Mouse (Mus musculus): ENCODE measurements at regions not wholly inside any gene's neighbourhood (a gene's known extent, or its start where the extent isn't known, plus 50 kb on each side); places are given as distances from the start of the nearest gene placed in this dataset.

DNA sequence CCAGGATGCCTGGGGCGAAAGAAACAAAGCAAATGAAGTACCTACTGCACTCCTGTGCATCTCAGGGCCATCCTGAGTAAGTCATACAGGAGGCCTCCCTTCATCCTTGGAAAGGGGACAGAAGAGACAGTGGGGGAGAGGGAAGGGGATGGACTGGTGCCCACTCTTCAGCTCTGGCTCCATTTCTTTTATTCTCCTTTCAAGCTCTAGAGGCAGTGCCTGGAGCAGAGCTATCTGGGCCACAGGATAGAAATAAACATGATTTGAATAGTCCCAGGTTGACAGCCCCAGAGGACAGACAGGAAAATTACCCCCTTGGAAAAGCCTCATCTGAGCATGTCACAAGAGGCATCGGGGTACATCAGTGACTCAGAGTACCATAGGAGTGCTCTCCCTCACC, 72.2 kb upstream of the Mafb start:
- no peak for TF ChIP-seq EP300 (IDR thresholded peaks at IDR 0.05; ENCODE audit: low read depth)
- no peak for TF ChIP-seq CTCF (IDR thresholded peaks at IDR 0.05; ENCODE audit: low read depth)
- no peak for ATAC-seq (ENCODE audit: insufficient read depth, low read depth)
- DNase-seq (ENCODE audit: low spot score) = no peak
- H3K4me1 ChIP-seq (ENCODE audit: control insufficient read depth, insufficient read depth) = peaks cover 10% of the 10 kb centered on the region
- no peaks in the 10 kb centered on the region; the same call in 1 of the 2 replicates for H3K27me3 ChIP-seq (ENCODE audit: control insufficient read depth, insufficient read depth, low read length)
- 68% methylated on average over 2 of the region's 2 CpGs for WGBS
- H3K4me3 ChIP-seq (ENCODE audit: low read depth, low read length) = no peak overlapping the region
- H3K9ac ChIP-seq (replicated peaks; ENCODE audit: low read depth, low read length) = no peak overlapping the region
- no peak overlapping the region for H3K4me2 ChIP-seq (ENCODE audit: low read depth, low read length)
- no peak overlapping the region for H3K27ac ChIP-seq (ENCODE audit: low read depth)
- H3K36me3 ChIP-seq (replicated peaks; ENCODE audit: control insufficient read depth, insufficient read depth, low read length) = no peaks in the 10 kb centered on the region
- no peaks in the 10 kb centered on the region for H3K9me3 ChIP-seq (replicated peaks; ENCODE audit: control insufficient read depth, low read length)

DNA sequence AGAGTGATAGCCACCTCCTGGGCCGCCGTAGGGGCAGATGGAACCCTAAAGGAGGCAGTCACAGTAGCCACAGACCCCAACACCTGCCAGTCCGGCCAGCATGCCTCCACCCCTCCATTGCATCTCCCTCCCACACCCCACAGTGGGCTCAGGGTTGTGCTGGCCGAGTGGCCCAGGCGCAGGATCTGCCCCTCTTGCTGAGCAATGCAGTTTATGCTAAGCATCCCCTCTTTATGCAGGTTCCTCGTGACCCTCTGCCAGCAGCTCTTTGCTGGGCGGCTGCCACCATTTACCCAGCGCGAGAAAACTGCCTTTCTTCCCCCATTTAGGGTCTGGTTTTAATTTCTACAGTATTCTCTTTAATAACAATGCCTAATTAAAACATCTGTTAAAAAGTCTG, 73.4 kb upstream of the Mafb start:
- TF ChIP-seq EP300 (IDR thresholded peaks at IDR 0.05; ENCODE audit: low read depth) (no peak), CTCF (IDR thresholded peaks at IDR 0.05; ENCODE audit: low read depth) (no peak)
- Histone ChIP-seq H3K36me3 (replicated peaks; ENCODE audit: control insufficient read depth, insufficient read depth, low read length) (no peaks in the 10 kb centered on the region), H3K27ac (ENCODE audit: low read depth) (no peak overlapping the region), H3K9me3 (replicated peaks; ENCODE audit: control insufficient read depth, low read length) (no peaks in the 10 kb centered on the region), H3K27me3 (ENCODE audit: control insufficient read depth, insufficient read depth, low read length) (peaks cover 3% of the 10 kb centered on the region; the same call in 1 of the 2 replicates), H3K4me3 (ENCODE audit: low read depth, low read length) (no peak overlapping the region), H3K9ac (replicated peaks; ENCODE audit: low read depth, low read length) (no peak overlapping the region), H3K4me1 (ENCODE audit: control insufficient read depth, insufficient read depth) (no peaks in the 10 kb centered on the region), H3K4me2 (ENCODE audit: low read depth, low read length) (no peak overlapping the region)
- no peak for DNase-seq (ENCODE audit: low spot score)
- WGBS = 85% methylated on average over 9 of the region's 9 CpGs
- ATAC-seq (ENCODE audit: insufficient read depth, low read depth) = no peak

DNA sequence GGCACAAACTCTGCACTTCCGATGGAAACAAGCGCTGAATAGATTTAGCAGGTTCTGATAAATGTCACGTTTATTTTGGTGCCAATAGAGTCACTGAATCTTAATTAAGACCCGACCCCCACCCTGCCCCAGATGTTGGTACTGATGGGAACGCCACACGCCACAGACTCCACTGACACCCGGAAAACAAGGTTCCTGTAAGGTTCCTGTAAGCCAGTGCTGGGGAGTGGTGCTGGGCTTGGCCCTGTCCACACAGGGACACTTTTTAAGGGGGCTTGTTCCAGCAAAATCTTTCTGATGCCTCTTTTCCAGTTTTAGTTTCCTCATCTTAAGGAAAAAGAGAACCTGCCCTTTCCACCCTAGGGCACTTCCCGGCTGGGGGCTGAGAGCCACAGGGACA, 84.2 kb upstream of the Mafb start:
- 29% methylated on average over 8 of the region's 8 CpGs for WGBS

GRCm38 (mm10) chr2:160451481-160452238, 84.8 kb upstream of the Mafb start:
- Histone ChIP-seq H3K4me2 (ENCODE audit: low read depth, low read length) (peak overlapping the region; percentile 67), H3K9ac (replicated peaks; ENCODE audit: low read depth, low read length) (no peak overlapping the region; the same call in 1 of the 2 replicates), H3K9me3 (replicated peaks; ENCODE audit: control insufficient read depth, low read length) (no peaks in the 10 kb centered on the region), H3K4me1 (ENCODE audit: control insufficient read depth, insufficient read depth) (peaks cover 14% of the 10 kb centered on the region; the same call in 1 of the 2 replicates), H3K27me3 (ENCODE audit: control insufficient read depth, insufficient read depth, low read length) (no peaks in the 10 kb centered on the region; the same call in 1 of the 2 replicates), H3K36me3 (replicated peaks; ENCODE audit: control insufficient read depth, insufficient read depth, low read length) (no peaks in the 10 kb centered on the region), H3K27ac (ENCODE audit: low read depth) (peak overlapping the region; percentile 77), H3K4me3 (ENCODE audit: low read depth, low read length) (peak overlapping the region; percentile 44)
- ATAC-seq (ENCODE audit: insufficient read depth, low read depth) = peak; percentile 95
- TF ChIP-seq CTCF (IDR thresholded peaks at IDR 0.05; ENCODE audit: low read depth) = no peak
- no peak for TF ChIP-seq EP300 (IDR thresholded peaks at IDR 0.05; ENCODE audit: low read depth)
- DNase-seq (ENCODE audit: low spot score) = peak; percentile 82
- WGBS = 1% methylated on average over 21 of the region's 21 CpGs

More for the DNA sequence above, 84.2 kb upstream of the Mafb start:
- TF ChIP-seq EP300 (IDR thresholded peaks at IDR 0.05; ENCODE audit: low read depth) (no peak), CTCF (IDR thresholded peaks at IDR 0.05; ENCODE audit: low read depth) (no peak)
- Histone ChIP-seq H3K9ac (replicated peaks; ENCODE audit: low read depth, low read length) (no peak overlapping the region), H3K27me3 (ENCODE audit: control insufficient read depth, insufficient read depth, low read length) (peaks cover under 1% of the 10 kb centered on the region; the same call in 1 of the 2 replicates), H3K4me2 (ENCODE audit: low read depth, low read length) (peak overlapping the region; percentile 67), H3K27ac (ENCODE audit: low read depth) (peak overlapping the region; percentile 77), H3K36me3 (replicated peaks; ENCODE audit: control insufficient read depth, insufficient read depth, low read length) (no peaks in the 10 kb centered on the region), H3K4me3 (ENCODE audit: low read depth, low read length) (0 out of 2 replicates have a peak overlapping the region, but pooled peaks have one; percentile 44), H3K9me3 (replicated peaks; ENCODE audit: control insufficient read depth, low read length) (no peaks in the 10 kb centered on the region), H3K4me1 (ENCODE audit: control insufficient read depth, insufficient read depth) (peaks cover 14% of the 10 kb centered on the region; the same call in 1 of the 2 replicates)
- DNase-seq (ENCODE audit: low spot score) (peak; percentile 23), ATAC-seq (ENCODE audit: insufficient read depth, low read depth) (peak; percentile 45)

DNA sequence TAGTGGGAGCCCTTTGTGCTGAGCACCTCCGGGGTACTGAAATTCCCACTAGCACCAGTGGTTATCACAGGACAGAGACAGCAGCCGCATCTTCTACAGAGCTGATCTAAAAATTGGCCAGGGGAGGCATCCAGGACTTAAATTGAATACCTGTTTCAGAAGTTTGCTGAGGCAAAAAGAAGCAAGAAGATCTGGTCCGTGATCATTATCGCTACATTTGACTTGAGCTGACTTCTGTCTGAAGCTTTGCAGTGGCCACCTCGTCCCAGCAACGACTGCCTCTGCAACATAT, 85.3 kb upstream of the Mafb start:
- peak overlapping the region; percentile 77 for H3K27ac ChIP-seq (ENCODE audit: low read depth)
- peak overlapping the region; percentile 44; the same call in 1 of the 2 replicates for H3K4me3 ChIP-seq (ENCODE audit: low read depth, low read length)
- no peaks in the 10 kb centered on the region for H3K36me3 ChIP-seq (replicated peaks; ENCODE audit: control insufficient read depth, insufficient read depth, low read length)
- WGBS = 29% methylated on average over 6 of the region's 6 CpGs
- peak overlapping the region; percentile 67 for H3K4me2 ChIP-seq (ENCODE audit: low read depth, low read length)
- H3K4me1 ChIP-seq (ENCODE audit: control insufficient read depth, insufficient read depth) = peaks cover 12% of the 10 kb centered on the region
- H3K9me3 ChIP-seq (replicated peaks; ENCODE audit: control insufficient read depth, low read length) = no peaks in the 10 kb centered on the region
- DNase-seq (ENCODE audit: low spot score) = no peak
- no peak for ATAC-seq (ENCODE audit: insufficient read depth, low read depth)
- no peaks in the 10 kb centered on the region for H3K27me3 ChIP-seq (ENCODE audit: control insufficient read depth, insufficient read depth, low read length)
- no peak overlapping the region for H3K9ac ChIP-seq (replicated peaks; ENCODE audit: low read depth, low read length)
- TF ChIP-seq CTCF (IDR thresholded peaks at IDR 0.05; ENCODE audit: low read depth) = no peak
- no peak for TF ChIP-seq EP300 (IDR thresholded peaks at IDR 0.05; ENCODE audit: low read depth)

Data from heart, postnatal 0 days (tissue).